Mouse (Mus musculus): ENCODE measurements around the gene Cxcl12.
A peak's percentile ranks its signal among the peaks of the same experiment; 100 is the strongest.

Cxcl12 gene

DNA sequence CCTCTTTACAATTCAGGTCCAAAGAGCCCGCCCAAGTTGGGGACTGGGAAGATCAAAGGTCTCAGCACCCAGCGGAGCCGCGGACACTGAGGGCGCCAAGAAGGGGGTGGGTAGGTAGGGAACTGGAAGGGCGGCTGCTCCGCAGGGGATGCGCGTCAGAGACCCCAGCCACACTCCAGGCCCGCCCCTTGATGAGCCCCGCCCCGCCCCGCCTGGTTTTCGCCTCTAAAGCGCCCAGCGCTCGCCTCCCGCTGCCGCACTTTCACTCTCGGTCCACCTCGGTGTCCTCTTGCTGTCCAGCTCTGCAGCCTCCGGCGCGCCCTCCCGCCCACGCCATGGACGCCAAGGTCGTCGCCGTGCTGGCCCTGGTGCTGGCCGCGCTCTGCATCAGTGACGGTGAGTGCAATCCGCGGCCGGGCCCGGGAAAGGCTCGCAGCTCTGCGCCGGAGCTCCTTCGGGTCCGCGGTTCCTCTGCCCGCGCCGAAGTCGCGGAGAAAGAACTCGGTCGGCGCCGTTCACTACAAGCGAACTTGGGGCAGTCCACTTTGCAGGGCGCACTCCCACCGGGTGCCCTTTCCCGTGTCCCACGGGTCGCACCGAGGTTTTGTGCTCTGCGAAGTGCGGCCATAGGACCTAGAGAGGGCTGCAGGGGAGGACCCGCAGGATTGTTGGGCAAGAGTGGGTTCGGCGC, at the start of gene Cxcl12:
Gene Cxcl12 (plus strand): TSS at position 215 of the 691 bp plus-strand sequence.
- DNase-seq (ENCODE audit: low spot score): peak; percentile 82

DNA sequence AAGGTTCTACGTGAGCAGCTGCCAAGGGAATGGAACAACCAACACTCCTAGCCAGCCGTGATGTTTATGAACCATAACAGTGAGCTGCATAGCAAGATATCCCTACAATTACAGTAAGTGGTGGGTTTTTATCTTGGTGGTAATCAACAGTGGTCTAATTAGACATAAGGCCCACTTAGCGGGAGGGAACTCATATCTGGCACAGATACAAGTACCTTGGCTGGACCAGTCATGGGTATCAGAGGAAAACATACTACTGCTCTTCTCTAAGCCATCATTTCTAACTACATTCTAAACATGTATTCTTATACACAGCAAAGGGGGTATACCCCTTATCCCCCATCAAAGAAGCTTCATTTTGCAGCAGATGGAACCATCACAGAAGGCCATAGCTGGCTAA, 46.3 kb upstream of the Cxcl12 start:
- no peak for DNase-seq (ENCODE audit: low spot score)

DNA sequence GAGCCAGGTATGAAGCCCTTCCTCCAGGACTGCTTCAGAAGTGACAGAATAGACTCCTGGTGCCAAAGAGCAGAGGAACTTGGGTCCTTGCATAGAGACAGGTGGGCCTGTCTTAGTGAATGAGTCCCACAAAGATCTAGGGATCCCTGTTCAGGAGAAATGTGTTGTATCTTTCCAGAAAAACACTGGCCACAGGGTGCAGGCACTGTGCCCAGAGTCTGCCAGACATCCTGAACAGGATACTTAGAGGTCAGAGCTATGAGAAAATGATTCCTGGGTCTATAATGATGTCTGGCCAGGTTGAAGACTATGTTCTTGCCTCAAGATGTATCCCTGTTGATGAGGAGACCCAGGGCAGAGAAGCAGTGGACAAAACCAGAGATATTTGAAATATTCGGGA, 42.0 kb upstream of the Cxcl12 start:
- DNase-seq (ENCODE audit: low spot score): no peak

DNA sequence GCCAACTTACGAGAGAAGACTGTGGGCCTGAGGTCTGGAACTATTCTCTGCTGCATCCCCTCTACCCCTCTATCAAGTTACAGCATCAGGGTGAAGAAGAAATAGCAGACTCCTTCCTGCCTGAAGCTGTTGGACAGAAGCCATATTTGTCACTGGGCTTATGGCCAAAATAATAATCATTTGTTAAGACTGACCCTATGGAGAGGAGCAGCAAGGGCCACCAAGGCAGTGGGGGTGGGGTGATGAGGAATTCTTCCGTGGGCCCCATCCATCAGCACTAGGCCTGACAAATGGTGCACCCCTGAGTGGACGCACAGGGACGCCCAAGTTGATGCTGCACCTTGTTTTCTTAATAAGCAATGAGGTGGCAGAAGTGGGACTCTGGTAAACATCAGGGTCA, 38.9 kb upstream of the Cxcl12 start:
- DNase-seq (ENCODE audit: low spot score): no peak

DNA sequence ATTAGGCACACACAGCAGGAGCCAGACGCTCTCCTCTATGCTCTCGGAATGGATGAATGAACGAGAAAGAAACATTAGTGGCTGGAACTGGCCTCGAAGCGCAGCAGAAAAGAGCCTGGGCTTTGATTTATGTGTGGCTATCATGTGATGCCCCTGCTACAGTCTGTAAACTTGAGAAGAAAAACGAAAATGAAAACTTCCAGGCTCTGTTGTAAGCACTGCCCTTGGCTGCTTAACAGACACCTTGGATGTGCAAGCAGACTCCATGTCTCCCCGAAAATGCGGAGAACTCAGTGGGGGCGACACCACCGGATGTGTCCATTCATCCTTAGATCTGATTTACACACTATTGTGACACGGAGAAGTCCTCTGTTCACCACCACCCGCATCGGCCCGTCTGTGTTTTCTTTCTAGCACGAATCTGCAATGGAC, 37.6 kb upstream of the Cxcl12 start:
- DNase-seq (ENCODE audit: low spot score): peak; percentile 47

DNA sequence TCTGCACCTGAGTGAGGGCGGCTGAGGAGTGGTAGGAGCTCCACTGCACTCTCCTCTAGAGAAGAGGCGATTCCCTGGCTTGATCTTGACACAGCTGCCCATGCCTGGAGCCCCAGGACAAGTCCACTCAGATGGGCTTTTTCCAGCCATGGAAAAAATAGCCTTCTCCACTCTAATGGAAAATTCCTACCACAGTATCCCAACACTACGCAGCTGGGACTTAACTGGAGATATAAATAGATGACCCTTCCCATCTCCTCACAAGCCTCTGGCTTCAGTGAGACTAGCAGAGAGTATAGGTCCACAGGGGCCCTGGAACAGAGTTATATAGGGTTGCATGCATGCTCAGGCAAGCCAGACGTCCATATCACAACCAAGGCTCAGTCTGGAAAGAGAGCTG, 33.8 kb upstream of the Cxcl12 start:
- DNase-seq (ENCODE audit: low spot score): no peak

DNA sequence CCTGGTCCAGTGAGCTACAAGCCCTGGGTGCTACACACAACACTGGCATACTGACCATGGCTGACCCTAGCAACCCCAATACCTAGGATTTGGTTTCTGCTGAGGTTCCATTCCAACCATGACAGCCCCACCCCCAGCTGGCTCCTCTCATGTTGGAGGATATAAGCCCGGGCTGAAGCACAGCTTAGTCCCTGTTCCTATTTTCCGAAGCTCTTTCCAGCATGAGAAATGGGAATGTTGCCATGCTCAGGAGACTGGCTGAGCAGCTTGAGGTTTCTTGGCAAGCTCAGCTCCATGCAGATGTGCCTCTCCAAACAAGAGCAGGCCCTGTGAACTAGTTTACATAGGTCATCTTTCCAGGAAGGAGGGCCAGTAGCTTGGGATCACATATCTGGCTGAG, 30.6 kb upstream of the Cxcl12 start:
- no peak for DNase-seq (ENCODE audit: low spot score)

DNA sequence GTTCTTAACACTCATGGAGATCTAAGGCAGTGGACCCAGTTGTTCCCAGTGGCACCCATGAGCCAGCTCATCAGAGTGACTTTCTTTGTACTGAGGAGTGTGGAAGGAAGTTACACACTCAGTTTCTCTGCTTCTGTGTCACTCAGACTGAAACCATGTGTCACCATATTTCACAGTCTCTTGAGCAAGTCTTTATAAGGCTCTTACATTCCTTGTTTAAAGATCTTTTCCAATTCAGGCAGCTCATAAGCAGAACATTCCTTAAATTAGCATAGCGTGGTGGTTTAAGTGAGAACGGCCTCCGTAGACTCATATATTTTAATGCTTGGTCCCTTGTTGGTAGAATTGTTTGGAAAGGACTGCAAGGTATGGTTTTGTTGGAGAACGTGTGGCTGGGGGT, 27.4 kb upstream of the Cxcl12 start:
- no peak for DNase-seq (ENCODE audit: low spot score)

DNA sequence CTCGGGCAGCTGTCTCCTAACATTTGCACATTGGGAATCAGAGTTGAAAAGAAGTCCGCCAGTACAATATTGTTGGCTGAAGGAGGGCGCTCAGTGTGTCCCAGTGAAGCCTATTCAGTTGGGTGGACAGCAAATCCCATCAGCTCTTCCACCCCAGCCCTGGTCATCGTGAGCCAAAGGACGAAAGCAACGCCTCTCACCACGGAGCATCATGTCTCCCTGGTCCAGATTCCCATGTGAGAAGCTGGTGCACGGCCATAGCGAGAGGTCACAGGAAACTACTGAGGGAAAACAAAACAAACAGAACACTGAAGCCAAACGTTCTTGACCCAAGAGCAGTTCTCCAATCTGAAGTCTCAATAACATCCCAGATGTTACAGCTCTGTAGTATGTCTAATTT, 21.4 kb upstream of the Cxcl12 start:
- no peak for DNase-seq (ENCODE audit: low spot score)

DNA sequence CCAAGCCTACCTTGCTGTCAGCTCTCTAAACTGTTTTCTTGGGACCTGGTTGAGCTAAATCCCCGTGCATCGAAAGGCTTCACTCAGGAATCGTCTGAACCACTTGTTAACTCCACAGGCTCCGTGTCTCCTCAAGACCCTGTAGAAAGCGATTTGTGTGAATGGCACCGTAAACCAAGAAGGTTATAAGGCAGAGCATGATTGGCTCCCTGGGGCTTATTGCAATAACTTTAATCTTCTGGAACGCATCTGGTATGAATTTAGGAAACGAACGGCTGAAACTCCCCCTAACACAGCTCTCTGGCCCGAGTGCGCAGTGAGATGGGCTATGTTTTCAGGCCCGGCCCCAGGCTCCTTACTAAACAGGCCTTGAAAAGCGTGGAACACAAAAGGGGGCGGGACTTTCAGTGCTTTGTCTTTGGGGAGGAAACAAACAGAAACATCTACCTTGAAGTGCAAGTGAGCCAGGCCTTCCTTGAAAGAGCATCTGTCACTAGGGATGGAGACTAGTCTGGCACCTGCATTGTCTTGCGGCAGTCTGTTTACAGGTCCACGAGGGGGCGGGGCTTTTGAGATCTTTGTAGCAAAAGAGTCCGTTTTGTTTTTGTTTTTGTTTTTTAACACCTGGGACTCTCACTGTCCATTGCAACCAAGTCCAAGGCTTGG, 16.7 kb upstream of the Cxcl12 start:
- DNase-seq (ENCODE audit: low spot score): peak; percentile 65

DNA sequence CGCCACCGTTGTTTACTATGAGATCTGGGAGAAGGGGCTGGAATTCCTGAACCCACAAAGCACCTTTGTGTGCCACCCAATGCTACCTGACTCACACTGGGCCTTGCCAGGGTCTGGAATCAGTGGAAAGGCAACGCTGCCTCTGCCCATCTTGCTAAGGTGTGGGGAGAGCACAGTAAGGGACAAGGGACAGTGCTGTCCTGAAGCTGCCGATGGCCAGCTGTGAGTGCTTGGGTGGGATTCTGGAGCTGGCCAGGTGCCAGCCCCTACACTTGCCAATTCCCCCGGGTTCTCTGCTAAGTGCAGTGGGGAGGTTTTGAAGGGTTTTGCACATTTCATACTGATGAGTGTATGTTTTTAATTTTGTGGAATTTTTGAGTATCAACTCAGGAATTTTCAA, 15.3 kb upstream of the Cxcl12 start:
- no peak for DNase-seq (ENCODE audit: low spot score)

DNA sequence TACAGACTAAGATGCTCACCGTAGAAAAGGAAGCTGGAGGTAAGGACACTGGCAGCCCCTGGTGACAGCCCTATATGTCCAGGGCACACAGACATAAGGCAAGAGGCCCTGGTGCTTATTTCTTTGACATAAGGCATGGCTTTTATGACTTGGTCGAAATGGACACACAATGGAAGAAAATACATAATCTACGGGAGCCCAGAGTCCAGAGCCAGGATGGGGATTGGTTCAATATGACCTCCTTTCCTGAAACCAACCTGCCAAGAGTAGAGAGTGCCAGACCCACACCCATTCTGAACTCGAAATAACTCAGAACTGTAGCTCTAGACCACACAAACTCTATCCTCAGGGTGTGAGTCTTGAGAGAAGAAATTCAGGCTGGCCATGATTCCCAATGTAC, 11.5 kb upstream of the Cxcl12 start:
- no peak for DNase-seq (ENCODE audit: low spot score)

DNA sequence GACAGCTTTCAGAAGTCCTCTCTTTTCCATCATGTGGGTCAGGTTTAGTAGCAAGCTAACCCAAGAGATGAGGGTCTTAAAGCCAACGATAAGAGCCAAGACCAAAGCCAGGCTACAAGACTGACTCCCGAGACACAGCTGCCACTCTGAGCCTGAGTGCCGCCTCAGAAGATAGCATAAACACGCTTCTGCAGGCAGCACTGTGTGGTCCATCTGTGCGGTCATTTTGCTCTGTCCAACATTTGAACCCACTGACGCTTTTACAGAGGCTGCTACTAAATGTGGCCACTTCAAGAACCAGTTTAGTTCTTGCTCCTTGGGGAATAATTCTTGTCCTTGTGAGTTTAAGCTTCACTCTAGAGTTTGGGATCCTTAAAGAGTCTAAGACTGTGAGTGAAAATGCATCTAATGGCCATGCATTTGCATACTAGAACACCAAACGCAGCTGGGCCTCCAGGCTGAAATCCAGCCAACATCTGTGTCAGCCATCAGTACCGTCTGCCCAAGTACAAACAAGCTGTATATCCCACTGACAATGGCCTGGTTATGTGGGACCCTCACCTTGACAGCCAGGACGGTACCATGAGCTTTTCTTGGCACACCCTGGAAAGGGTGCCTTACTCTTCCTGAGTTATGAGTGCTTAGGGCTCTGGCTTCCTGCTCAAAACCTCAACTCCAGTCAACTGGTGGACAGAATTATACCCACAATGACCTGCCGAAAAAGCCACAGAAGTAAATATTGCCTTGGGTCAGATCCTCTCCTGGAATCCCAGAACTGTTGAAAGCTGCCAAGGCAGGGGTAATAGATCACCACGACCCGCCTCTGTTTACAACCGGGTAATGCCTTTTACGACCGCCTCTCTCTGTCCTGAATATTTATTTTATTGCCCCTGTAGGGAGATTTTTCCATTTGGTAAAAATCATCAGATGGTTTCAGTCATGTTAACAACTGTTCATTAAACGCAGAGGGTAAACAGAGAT, 8.3 kb upstream of the Cxcl12 start:
- peak; percentile 40 for DNase-seq (ENCODE audit: low spot score)

DNA sequence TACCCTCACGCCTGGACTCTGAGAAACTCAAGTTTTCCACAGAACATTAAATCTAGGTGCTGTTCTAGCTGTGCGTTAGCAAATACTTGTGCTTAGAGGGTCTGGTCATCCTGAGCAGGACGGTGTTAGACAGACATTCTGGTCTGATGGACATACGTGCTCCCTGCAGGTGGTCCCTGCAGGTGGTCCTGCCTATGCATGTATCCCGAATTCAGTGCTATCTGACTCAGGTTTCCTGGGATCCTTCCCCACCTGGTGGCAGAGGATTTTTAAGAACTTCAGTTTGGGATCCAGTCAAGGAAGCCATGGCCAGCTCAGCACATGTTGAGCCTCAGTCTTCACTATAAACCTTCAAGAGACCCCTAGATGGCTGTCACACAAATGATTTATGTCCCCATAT, 4.8 kb upstream of the Cxcl12 start:
- DNase-seq (ENCODE audit: low spot score): no peak

DNA sequence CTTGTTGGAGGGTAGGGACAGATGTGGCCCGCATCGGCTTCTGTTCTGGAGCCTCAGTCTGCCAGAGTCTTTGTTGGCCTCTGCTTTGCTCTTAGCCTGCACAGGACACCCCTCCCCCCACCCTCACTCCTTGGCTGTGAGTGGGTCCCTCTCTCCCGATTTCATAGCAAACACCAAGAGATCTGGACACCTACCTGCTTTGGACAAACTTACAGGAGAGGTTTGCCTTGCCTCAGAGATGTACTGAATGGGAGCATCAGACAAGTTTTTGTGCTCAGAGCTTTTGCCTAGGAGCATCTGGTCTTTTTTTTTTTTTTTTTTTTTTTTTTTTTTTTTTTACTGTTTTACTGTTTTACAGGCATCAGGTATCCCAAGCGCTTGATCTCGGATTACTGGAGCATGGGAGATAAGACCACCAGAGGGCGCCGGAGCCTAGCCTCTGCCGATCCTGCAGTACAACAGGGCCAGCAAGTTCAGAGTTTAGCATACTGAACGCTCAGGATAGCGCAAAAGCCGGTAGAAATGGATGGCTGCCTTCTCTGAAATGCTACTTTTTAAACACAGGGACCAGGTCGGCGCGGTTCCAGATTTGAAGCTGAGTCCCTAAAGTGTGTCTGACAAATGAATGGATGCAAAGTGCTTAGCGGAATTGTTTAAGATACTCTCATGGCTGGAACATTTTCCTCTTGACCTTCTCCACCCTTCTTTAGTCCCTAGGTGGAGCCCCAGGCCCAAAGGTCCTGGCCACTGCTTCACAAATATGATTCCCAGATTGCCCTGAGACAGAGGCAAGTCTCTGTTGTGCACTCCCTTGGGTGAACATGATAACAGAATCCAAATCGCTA, 1.5 kb upstream of the Cxcl12 start:
- DNase-seq (ENCODE audit: low spot score): peak; percentile 96

DNA sequence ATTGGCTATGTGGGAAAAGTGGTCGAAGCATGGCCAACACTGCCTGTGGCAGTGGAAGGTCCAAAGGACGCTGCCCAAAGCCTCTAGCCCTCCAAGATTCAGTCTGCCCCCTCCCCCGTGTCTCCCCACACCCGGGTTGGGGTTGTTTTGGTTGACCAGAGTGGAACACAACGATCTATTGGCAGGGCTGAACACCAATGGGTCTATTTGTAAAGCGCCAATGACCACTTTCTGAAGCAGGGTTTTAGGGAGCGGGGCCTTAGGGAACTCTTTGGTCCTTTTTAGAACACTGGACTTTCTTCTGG, 957 bp upstream of the Cxcl12 start:
- no peak for DNase-seq (ENCODE audit: low spot score)

DNA sequence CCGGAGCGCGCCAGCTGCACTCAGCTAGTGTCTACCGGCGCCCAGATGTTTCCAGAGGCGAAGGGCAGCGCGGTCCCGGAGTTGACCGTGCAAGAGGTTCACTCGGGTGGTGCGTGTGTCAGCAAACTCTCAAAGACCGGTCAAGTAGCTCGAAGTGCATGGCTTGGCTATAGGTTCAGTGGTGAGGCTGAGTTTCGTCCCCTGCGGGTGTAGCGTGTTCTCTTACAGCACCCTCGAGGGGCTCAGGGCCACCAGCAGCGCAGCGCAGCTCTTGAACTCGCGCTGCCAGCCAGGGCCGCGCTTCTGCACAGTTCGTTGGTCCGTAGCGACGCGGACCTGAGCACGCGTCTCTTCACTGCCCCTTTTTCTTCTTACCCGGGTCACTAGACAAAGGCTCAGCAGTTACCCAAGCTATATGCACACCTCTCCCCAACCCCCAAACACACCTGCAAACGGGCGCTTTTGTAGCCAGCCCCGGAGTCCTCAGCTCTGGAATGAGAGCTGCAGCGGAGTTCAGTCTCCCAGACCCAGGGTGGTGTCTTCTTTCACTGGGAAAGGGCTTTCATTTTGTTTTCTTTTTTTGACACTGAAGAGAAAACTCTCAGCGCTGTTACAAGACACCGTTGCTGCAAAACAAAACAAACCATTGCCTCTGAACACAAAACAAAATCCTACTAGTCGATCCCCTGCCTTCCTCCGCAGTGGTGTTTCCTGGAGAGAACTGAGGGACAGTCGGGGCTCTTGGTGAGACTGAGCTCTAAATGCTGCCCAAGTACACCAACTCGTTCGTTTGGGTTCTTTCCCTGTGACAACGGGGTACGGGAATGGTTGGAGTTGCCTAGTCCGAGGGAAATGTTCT, 945 bp downstream of the Cxcl12 start:
- peak; percentile 55 for DNase-seq (ENCODE audit: low spot score)

DNA sequence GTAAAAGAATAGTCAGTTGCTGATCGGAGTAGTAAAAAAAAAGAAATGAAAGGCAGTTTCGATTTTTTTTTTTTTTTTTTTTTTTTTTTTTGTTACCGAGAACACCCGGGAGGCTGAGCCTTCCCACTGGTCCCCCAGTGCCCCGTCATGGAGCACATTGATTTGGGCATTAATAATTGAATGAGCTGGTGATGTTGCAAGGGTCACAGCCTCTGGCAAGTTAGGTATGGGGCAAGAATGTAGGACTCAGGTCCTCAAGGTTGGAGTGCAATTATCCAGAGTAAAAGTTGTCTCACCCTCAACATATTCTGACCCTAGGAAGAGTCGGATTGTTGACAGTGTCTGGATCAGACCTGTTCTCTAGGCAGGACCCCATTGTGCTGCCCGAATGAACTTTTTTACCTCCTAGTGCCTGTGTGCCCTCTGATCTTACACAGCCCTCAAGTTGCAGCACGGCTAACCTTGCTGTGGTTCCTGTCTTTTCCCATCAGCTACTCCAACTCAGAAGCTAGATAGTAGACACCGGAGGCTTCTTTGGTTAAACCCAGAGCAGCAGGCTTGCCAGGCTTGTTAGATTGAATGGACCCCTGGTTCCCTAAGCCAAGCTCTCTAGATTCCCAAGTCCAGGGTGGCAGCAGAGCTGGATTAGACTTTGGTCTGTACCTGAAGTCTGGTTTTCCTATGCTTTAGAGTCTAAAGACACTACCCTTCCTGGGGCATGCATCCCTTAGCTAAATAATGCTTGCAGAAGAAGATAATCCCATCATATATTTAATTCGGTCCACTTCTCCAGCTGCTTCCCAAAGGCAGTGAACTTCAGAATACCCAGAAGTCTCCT, 1.8 kb downstream of the Cxcl12 start:
- DNase-seq (ENCODE audit: low spot score): peak; percentile 23

DNA sequence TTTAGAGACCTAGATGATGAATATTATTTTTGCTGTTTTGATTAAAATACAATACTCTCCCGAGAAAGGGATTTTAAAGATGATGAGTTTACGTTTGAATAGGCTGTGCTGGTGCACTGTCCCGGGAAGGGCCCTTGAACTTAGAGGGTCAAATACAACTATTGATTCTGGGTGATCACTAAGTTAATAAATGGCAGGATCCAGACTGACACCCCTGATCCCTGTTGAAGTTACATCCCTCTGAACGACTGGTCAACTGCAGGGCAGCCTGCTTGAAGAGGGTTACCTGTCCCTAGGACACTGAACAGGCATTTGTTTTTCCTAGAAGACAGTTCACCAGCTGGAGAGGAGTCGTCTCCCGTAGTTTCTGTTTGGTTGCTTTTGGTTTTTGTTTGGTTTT, 4.0 kb downstream of the Cxcl12 start:
- DNase-seq (ENCODE audit: low spot score): no peak

DNA sequence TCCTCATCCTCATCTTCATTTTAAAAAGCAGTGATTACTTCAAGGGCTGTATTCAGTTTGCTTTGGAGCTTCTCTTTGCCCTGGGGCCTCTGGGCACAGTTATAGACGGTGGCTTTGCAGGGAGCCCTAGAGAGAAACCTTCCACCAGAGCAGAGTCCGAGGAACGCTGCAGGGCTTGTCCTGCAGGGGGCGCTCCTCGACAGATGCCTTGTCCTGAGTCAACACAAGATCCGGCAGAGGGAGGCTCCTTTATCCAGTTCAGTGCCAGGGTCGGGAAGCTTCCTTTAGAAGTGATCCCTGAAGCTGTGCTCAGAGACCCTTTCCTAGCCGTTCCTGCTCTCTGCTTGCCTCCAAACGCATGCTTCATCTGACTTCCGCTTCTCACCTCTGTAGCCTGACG, 5.5 kb downstream of the Cxcl12 start:
- DNase-seq (ENCODE audit: low spot score): peak; percentile 92

Data from embryo, embryonic 10.5 days (tissue).